Mouse (Mus musculus) myocyte (in vitro differentiated cells): ENCODE measurements around the gene Gm11555. TPM values are rescaled to one million over a fixed set of nuclear protein-coding genes. Genes with fewer than 3 reads are reported as not detected.
"Not testable (repeated sequence)": the region's sequence is repeated elsewhere in the genome, so short reads cannot be mapped to it uniquely, and the experiment has no call there.

ENCODE experiments used
- H3K27me3 ChIP-seq: one replicate; pipeline ENCODE4 v1.6.1; 2011; ENCODE audit not compliant: control insufficient read depth, insufficient read depth, insufficient read length
- H3K36me3 ChIP-seq: one replicate; pipeline ENCODE4 v1.6.1; 2011; ENCODE audit not compliant: control insufficient read depth, insufficient read depth
- H3K4me2 ChIP-seq: one replicate; pipeline ENCODE4 v1.6.1; 2011; ENCODE audit warnings: low read depth, control low read depth
- H3K4me3 ChIP-seq: one replicate; pipeline ENCODE4 v1.5.1; 2011; ENCODE audit warnings: mild to moderate bottlenecking, control low read depth, moderate library complexity
- H3K79me2 ChIP-seq: one replicate; pipeline ENCODE4 v1.6.1; 2011; ENCODE audit not compliant: control insufficient read depth, insufficient read depth
- H3ac ChIP-seq: one replicate; pipeline ENCODE4 v1.6.1; 2011; ENCODE audit not compliant: control insufficient read depth, insufficient read length
- CEBPB ChIP-seq: IDR thresholded peaks from 2 replicates; pipeline ENCODE4 v1.6.1; 2011; ENCODE audit warnings: mild to moderate bottlenecking, moderate library complexity; ENCODE audit not compliant: poor library complexity, insufficient read depth, severe bottlenecking
- E2F4 ChIP-seq: IDR thresholded peaks from one replicate; pipeline ENCODE4 v1.6.1; 2011; ENCODE audit warnings: mild to moderate bottlenecking, control low read depth, moderate library complexity; ENCODE audit not compliant: insufficient read depth
- MAX ChIP-seq: IDR thresholded peaks from one replicate; pipeline ENCODE4 v1.6.1; 2011; ENCODE audit warnings: low read depth, mild to moderate bottlenecking, control low read depth
- MYOD1 ChIP-seq, 3 experiments: IDR thresholded peaks; one replicate each; pipeline ENCODE4 v1.6.1; 2011; ENCODE audit warnings: control low read depth in 2 of 3, low read depth in 2 of 3, mild to moderate bottlenecking in 2 of 3, moderate library complexity in 1 of 3; ENCODE audit not compliant: insufficient read length in 2 of 3, control insufficient read depth in 1 of 3
- MYOG ChIP-seq, 3 experiments: IDR thresholded peaks; one replicate each; pipeline ENCODE4 v1.6.1; 2011; ENCODE audit warnings: control low read depth in 2 of 3, low read depth in 2 of 3, mild to moderate bottlenecking in 2 of 3; ENCODE audit not compliant: insufficient read length in 2 of 3, control insufficient read depth in 1 of 3, insufficient read depth in 1 of 3
- POLR2A ChIP-seq: IDR thresholded peaks from one replicate; pipeline ENCODE4 v1.6.1; 2011; ENCODE audit warnings: low read depth, mild to moderate bottlenecking, control low read depth, moderate library complexity; ENCODE audit not compliant: insufficient read length
- POLR2AphosphoS2 ChIP-seq: IDR thresholded peaks from one replicate; pipeline ENCODE4 v1.6.1; 2011; ENCODE audit warnings: low read depth, control low read depth; ENCODE audit not compliant: insufficient read length
- REST ChIP-seq: IDR thresholded peaks from one replicate; pipeline ENCODE4 v1.6.1; 2011; ENCODE audit warnings: mild to moderate bottlenecking, control low read depth, moderate library complexity; ENCODE audit not compliant: insufficient read depth, insufficient read length
- SRF ChIP-seq: IDR thresholded peaks from one replicate; pipeline ENCODE4 v1.6.1; 2011; ENCODE audit warnings: low read depth; ENCODE audit not compliant: control insufficient read depth, insufficient read length
- TCF12 ChIP-seq: IDR thresholded peaks from one replicate; pipeline ENCODE4 v1.6.1; 2011; ENCODE audit warnings: mild to moderate bottlenecking, control low read depth; ENCODE audit not compliant: poor library complexity, insufficient read depth, severe bottlenecking
- TCF3 ChIP-seq: IDR thresholded peaks from one replicate; pipeline ENCODE4 v1.6.1; 2011; ENCODE audit warnings: low read depth, control low read depth; ENCODE audit not compliant: insufficient read length
- USF1 ChIP-seq: IDR thresholded peaks from one replicate; pipeline ENCODE4 v1.6.1; 2011; ENCODE audit warnings: low read depth, mild to moderate bottlenecking, control low read depth, moderate library complexity
- polyA plus RNA-seq: library from polyadenylated mRNA; unstranded; fragments of >200 nt; fragmentation: generic; extraction: Trizol; gene quantifications from one replicate; pipeline ENCODE4 v1.2.1, GENCODE M21; 2012; ENCODE audit warnings: missing spikeins

The Gm11555 gene
- polyA plus RNA-seq, 1 experiment = not detected

- TF ChIP-seq REST (no peak), POLR2A (no peak), TCF12 (no peak), USF1 (no peak)
- Histone ChIP-seq H3K27me3 (no peaks in the 10 kb centered on the region), H3K79me2 (no peaks in the 10 kb centered on the region), H3K4me3 (no peak overlapping the region), H3K4me2 (no peak overlapping the region), H3K36me3 (no peaks in the 10 kb centered on the region), H3ac (no peak overlapping the region)
These were observed 5.7 kb downstream of the Gm11555 start for GRCm38 (mm10) chr11:99644351-99644750.

- H3K36me3 ChIP-seq, H3K4me2 ChIP-seq, H3K4me3 ChIP-seq, H3K27me3 ChIP-seq, H3ac ChIP-seq, H3K79me2 ChIP-seq: not testable (repeated sequence)
- TF ChIP-seq TCF12 (peak; percentile 4), TCF3 (peak; percentile 31), MYOD1 (IDR thresholded peaks at IDR 0.05; ENCODE audit: control insufficient read depth in 1 of 3, insufficient read length in 2 of 3, low read depth in 2 of 3) (peak in 2 of 3 experiments; percentile 65 to 66), MYOG (IDR thresholded peaks at IDR 0.05; ENCODE audit: control insufficient read depth in 1 of 3, insufficient read depth in 1 of 3, insufficient read length in 2 of 3, low read depth in 2 of 3) (peak in 2 of 3 experiments; percentile 11 to 41)
These were observed 6.3 kb downstream of the Gm11555 start, which contains the start of gene Krtap4-7 for GRCm38 (mm10) chr11:99643635-99644139. Gene Krtap4-7, minus strand, starts transcription at chr11:99644089.

- Histone ChIP-seq H3K79me2 (no peaks in the 10 kb centered on the region), H3K4me2 (no peak overlapping the region), H3K27me3 (no peaks in the 10 kb centered on the region), H3K4me3 (no peak overlapping the region), H3K36me3 (no peaks in the 10 kb centered on the region), H3ac (no peak overlapping the region)
- TF ChIP-seq USF1 = no peak
These were observed 9.1 kb downstream of the Gm11555 start for GRCm38 (mm10) chr11:99640926-99641325.

GRCm38 (mm10) chr11:99637086-99637485 is 12.9 kb downstream of the Gm11555 start:
- TF ChIP-seq USF1 = no peak
- no peak for TF ChIP-seq MAX
- TF ChIP-seq MYOG (IDR thresholded peaks at IDR 0.05; ENCODE audit: control insufficient read depth in 1 of 3, insufficient read depth in 1 of 3, insufficient read length in 2 of 3, low read depth in 2 of 3) = no peak
- TF ChIP-seq POLR2AphosphoS2 = no peak
- TF ChIP-seq MYOD1 (IDR thresholded peaks at IDR 0.05; ENCODE audit: control insufficient read depth in 1 of 3, insufficient read length in 2 of 3, low read depth in 2 of 3) = no peak
- no peak for TF ChIP-seq CEBPB
- TF ChIP-seq POLR2A = no peak
- no peak for TF ChIP-seq REST
- no peak for TF ChIP-seq SRF
- no peak for TF ChIP-seq E2F4
- TF ChIP-seq TCF12 = no peak
- no peak for TF ChIP-seq TCF3
- Histone ChIP-seq H3K4me2 (no peak overlapping the region), H3K36me3 (no peaks in the 10 kb centered on the region)

GRCm38 (mm10) chr11:99634653-99635134 is 15.3 kb downstream of the Gm11555 start, which contains the start of gene Krtap4-2:
Gene Krtap4-2, minus strand, starts transcription at chr11:99635084.
- Histone ChIP-seq H3ac (no peak within 1 kb of the TSS), H3K36me3 (no peaks in the 10 kb centered on the region), H3K79me2 (no peaks in the 10 kb centered on the region), H3K4me3 (no peak within 1 kb of the TSS), H3K4me2 (no peak within 1 kb of the TSS), H3K27me3 (no peaks in the 10 kb centered on the region)
- TF ChIP-seq POLR2AphosphoS2 = no peak
- peak in 2 of 3 experiments; percentile 62 to 71 for TF ChIP-seq MYOD1 (IDR thresholded peaks at IDR 0.05; ENCODE audit: control insufficient read depth in 1 of 3, insufficient read length in 2 of 3, low read depth in 2 of 3)
- peak; percentile 55 for TF ChIP-seq TCF3
- TF ChIP-seq SRF = no peak
- peak in 2 of 3 experiments; percentile 38 to 61 for TF ChIP-seq MYOG (IDR thresholded peaks at IDR 0.05; ENCODE audit: control insufficient read depth in 1 of 3, insufficient read depth in 1 of 3, insufficient read length in 2 of 3, low read depth in 2 of 3)
- TF ChIP-seq TCF12 = peak; percentile 24

More at GRCm38 (mm10) chr11:99637086-99637485, 12.9 kb downstream of the Gm11555 start:
- Histone ChIP-seq H3ac (no peak overlapping the region), H3K4me3 (no peak overlapping the region), H3K79me2 (no peaks in the 10 kb centered on the region), H3K27me3 (no peaks in the 10 kb centered on the region)

- TF ChIP-seq TCF12 = no peak
- TF ChIP-seq TCF3 = no peak
- no peak for TF ChIP-seq POLR2AphosphoS2
- no peak for TF ChIP-seq E2F4
- no peak for TF ChIP-seq MYOG (IDR thresholded peaks at IDR 0.05; ENCODE audit: control insufficient read depth in 1 of 3, insufficient read depth in 1 of 3, insufficient read length in 2 of 3, low read depth in 2 of 3)
- TF ChIP-seq MAX = no peak
- TF ChIP-seq SRF = no peak
- no peak for TF ChIP-seq POLR2A
These were observed 16.7 kb downstream of the Gm11555 start for GRCm38 (mm10) chr11:99633293-99633692.

More at GRCm38 (mm10) chr11:99633293-99633692, 16.7 kb downstream of the Gm11555 start:
- no peak overlapping the region for H3ac ChIP-seq
- H3K4me2 ChIP-seq = no peak overlapping the region
- no peak overlapping the region for H3K4me3 ChIP-seq
- H3K36me3 ChIP-seq = no peaks in the 10 kb centered on the region
- H3K79me2 ChIP-seq = no peaks in the 10 kb centered on the region
- H3K27me3 ChIP-seq = no peaks in the 10 kb centered on the region
